Mouse (Mus musculus): ENCODE data around the gene 4930402H24Rik. TPM values are rescaled to one million over a fixed set of nuclear protein-coding genes. Genes with fewer than 3 reads are reported as not detected.

4930402H24Rik gene
- polyA plus RNA-seq, 1 experiment from 2014 or later: 43.1 TPM

- no peak overlapping the region for H3K27ac ChIP-seq
- no peaks in the 10 kb centered on the region for H3K4me1 ChIP-seq
- H3K9ac ChIP-seq: no peak overlapping the region
- no peak overlapping the region for H3K4me3 ChIP-seq
- WGBS: 84% methylated on average over 10 of the region's 10 CpGs
- H3K4me2 ChIP-seq (replicated peaks): no peak overlapping the region
- no peaks in the 10 kb centered on the region for H3K9me3 ChIP-seq
- H3K27me3 ChIP-seq: no peaks in the 10 kb centered on the region
- H3K36me3 ChIP-seq: peaks cover 94% of the 10 kb centered on the region
- ATAC-seq (ENCODE audit: low FRiP score, low read depth): no peak
These were observed 229.0 kb downstream of the 4930402H24Rik start for GRCm38 (mm10) chr2:130677211-130677610.

DNA sequence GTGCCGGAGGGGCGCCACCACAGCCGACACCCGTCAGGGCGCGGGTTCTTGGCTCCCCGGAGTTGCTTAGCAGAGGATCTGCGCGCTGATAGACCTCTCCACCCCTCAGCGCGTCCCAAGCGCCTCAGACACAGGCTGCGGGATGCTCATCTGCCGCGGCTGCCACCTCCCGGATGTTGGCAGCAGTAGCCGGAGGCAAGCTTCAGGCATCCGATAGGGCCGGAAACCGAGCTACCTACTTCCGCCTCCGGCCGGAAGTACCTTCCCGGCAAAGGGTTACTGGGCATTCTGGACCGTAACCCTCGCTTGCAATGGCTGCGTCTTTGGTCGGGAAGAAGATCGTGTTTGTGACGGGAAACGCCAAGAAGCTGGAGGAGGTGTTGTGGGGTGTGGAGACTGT lies 238.6 kb downstream of the 4930402H24Rik start, which contains the start of gene Itpa:
Gene Itpa, plus strand, starts transcription at position 52 of the 400 bp plus-strand sequence.
- H3K4me3 ChIP-seq: peak within 1 kb of the TSS; percentile 73
- peak within 1 kb of the TSS; percentile 80 for H3K27ac ChIP-seq
- H3K9me3 ChIP-seq: no peaks in the 10 kb centered on the region
- H3K4me1 ChIP-seq: peaks cover 30% of the 10 kb centered on the region
- peak within 1 kb of the TSS; percentile 88 for H3K4me2 ChIP-seq (replicated peaks)
- peak within 1 kb of the TSS; percentile 82 for H3K9ac ChIP-seq
- ATAC-seq (ENCODE audit: low FRiP score, low read depth): peak; percentile 55
- WGBS: under 1% methylated on average over 31 of the region's 31 CpGs
- H3K27me3 ChIP-seq: no peaks in the 10 kb centered on the region
- H3K36me3 ChIP-seq: peaks cover 24% of the 10 kb centered on the region

DNA sequence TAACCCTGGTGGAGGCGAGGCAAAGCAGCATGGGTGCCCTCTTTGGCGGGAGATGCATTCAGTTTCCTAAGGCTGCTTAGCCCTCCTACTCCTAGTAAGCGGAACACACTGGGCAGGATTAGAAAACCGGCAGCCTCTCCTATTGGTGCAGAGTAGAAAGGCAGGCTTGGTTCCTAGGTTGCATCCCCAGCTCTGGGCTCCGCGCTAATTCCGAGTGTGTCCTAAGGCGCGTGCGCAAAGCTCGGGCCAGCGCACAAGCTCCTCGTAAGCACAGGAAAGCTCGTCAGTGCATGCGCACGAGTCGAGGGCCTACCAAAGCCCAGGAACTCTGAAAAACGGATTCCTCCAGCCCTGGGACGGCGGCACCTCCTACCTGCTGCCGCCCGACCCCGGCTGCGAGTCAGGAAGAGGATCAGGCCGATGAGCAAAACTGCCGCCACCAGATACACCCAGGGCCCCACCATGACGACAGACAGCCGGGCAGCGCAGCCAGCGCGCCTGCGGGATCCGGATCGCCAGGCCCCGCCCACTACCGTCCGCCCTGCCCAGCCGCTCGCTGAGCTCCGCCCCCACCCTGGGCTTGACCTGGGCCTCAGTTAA lies 242.0 kb downstream of the 4930402H24Rik start, which contains the start of gene Ddrgk1:
Gene Ddrgk1, minus strand, starts transcription at position 558 of the 600 bp plus-strand sequence.
- WGBS: under 1% methylated on average over 40 of the region's 40 CpGs

DNA sequence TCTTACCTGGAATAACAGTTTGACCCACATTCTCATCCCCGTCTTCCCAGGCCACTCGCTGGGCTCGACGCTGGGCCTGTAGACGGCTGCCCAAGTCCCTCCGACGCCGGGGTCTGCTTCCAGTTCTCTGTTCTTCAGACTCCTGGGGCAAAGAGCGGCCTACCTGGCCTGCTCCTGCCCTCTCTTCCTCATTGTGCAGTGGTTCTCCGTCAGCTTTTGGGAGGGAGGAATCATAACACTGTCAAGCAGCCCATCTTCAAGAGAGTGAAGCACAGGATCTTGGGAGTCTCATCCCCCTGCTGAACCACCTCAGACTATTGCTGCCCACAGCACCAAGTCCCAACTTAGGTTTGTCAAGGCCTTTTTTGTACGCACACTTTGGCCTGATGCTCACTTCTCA lies 242.9 kb downstream of the 4930402H24Rik start:
- H3K4me3 ChIP-seq: peak overlapping the region; percentile 50
- ATAC-seq (ENCODE audit: low FRiP score, low read depth): no peak
- no peak overlapping the region for H3K27ac ChIP-seq

More for the DNA sequence above, 242.0 kb downstream of the 4930402H24Rik start, which contains the start of gene Ddrgk1:
- ATAC-seq (ENCODE audit: low FRiP score, low read depth): peak; percentile 97
- H3K9ac ChIP-seq: peak within 1 kb of the TSS; percentile 75
- H3K36me3 ChIP-seq: peaks cover 36% of the 10 kb centered on the region
- peak within 1 kb of the TSS; percentile 77 for H3K4me2 ChIP-seq (replicated peaks)
- peaks cover 27% of the 10 kb centered on the region for H3K4me1 ChIP-seq
- peak within 1 kb of the TSS; percentile 92 for H3K27ac ChIP-seq
- H3K27me3 ChIP-seq: no peaks in the 10 kb centered on the region
- H3K9me3 ChIP-seq: no peaks in the 10 kb centered on the region
- H3K4me3 ChIP-seq: peak within 1 kb of the TSS; percentile 50

DNA sequence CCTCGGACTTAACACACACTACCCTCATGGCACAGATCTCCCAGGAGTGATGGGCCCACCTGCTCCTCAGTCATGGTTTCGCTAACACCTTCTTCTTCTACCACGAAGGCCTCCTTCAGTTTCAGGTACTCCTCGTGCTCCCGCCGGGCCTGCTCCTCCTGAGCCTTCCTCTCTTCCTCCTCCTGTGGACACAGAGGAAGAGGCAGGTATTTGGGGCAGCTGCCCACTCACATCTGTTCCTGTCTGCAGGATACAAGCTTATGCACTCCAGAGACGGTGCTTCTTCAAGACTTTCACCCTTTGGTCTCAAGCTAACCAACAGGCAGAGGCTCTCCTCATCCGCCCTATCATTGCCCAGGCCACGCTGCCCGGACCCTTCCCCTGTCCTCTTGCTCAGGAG lies 247.7 kb downstream of the 4930402H24Rik start:
- Histone ChIP-seq H3K27me3 (no peaks in the 10 kb centered on the region), H3K4me1 (peaks cover 9% of the 10 kb centered on the region), H3K36me3 (peaks cover 93% of the 10 kb centered on the region), H3K4me3 (no peak overlapping the region), H3K27ac (no peak overlapping the region), H3K9me3 (no peaks in the 10 kb centered on the region), H3K9ac (no peak overlapping the region), H3K4me2 (replicated peaks) (no peak overlapping the region)
- 94% methylated on average over 10 of the region's 10 CpGs for WGBS
- no peak for ATAC-seq (ENCODE audit: low FRiP score, low read depth)

More for the DNA sequence above, 242.9 kb downstream of the 4930402H24Rik start:
- H3K4me2 ChIP-seq (replicated peaks): peak overlapping the region; percentile 77
- peaks cover 21% of the 10 kb centered on the region for H3K4me1 ChIP-seq
- no peaks in the 10 kb centered on the region for H3K9me3 ChIP-seq
- peaks cover 45% of the 10 kb centered on the region for H3K36me3 ChIP-seq
- peak overlapping the region; percentile 75 for H3K9ac ChIP-seq
- WGBS: 95% methylated on average over 11 of the region's 11 CpGs
- H3K27me3 ChIP-seq: no peaks in the 10 kb centered on the region

GRCm38 (mm10) chr2:130657541-130657940 lies 248.7 kb downstream of the 4930402H24Rik start:
- no peaks in the 10 kb centered on the region for H3K27me3 ChIP-seq
- no peak for ATAC-seq (ENCODE audit: low FRiP score, low read depth)
- WGBS: 88% methylated on average over 6 of the region's 6 CpGs
- H3K4me1 ChIP-seq: no peaks in the 10 kb centered on the region; the same call in 1 of the 2 replicates
- no peak overlapping the region for H3K27ac ChIP-seq
- H3K9ac ChIP-seq: no peak overlapping the region
- H3K36me3 ChIP-seq: peaks cover 98% of the 10 kb centered on the region
- no peak overlapping the region for H3K4me2 ChIP-seq (replicated peaks)
- no peak overlapping the region for H3K4me3 ChIP-seq
- no peaks in the 10 kb centered on the region for H3K9me3 ChIP-seq

- no peak overlapping the region for H3K27ac ChIP-seq
- WGBS: 93% methylated on average over 9 of the region's 9 CpGs
- H3K27me3 ChIP-seq: no peaks in the 10 kb centered on the region
- no peak overlapping the region for H3K4me3 ChIP-seq
- H3K9ac ChIP-seq: no peak overlapping the region
- H3K4me1 ChIP-seq: no peaks in the 10 kb centered on the region
- ATAC-seq (ENCODE audit: low FRiP score, low read depth): no peak
- H3K4me2 ChIP-seq (replicated peaks): no peak overlapping the region
- peaks cover 93% of the 10 kb centered on the region for H3K36me3 ChIP-seq
- no peaks in the 10 kb centered on the region for H3K9me3 ChIP-seq
These were observed 249.7 kb downstream of the 4930402H24Rik start for GRCm38 (mm10) chr2:130656536-130656935.

Other genes with a start within 250 kb of the 4930402H24Rik start
- 58.5 and 64.3 TPM in 2 replicates for gene Ddrgk1, start 241.7 kb downstream of the 4930402H24Rik start, polyA plus RNA-seq (2015; fragmentation: Nextera tagmentation; extraction: Ambion mirVana)
- gene Itpa, start 238.8 kb downstream of the 4930402H24Rik start, polyA plus RNA-seq (2015; fragmentation: Nextera tagmentation; extraction: Ambion mirVana): 126 and 131 TPM in 2 replicates
- gene Slc4a11, start 208.9 kb downstream of the 4930402H24Rik start, polyA plus RNA-seq (2015; fragmentation: Nextera tagmentation; extraction: Ambion mirVana): 1.4 and 1.7 TPM in 2 replicates
- 8.5 and 9.1 TPM in 2 replicates for gene Atrn, start 89 bp upstream of the 4930402H24Rik start, polyA plus RNA-seq (2015; fragmentation: Nextera tagmentation; extraction: Ambion mirVana)
- gene Gfra4, start 136.7 kb upstream of the 4930402H24Rik start, polyA plus RNA-seq (2015; fragmentation: Nextera tagmentation; extraction: Ambion mirVana): 27.4 and 29.2 TPM in 2 replicates
- gene Adam33, start 157.4 kb upstream of the 4930402H24Rik start, polyA plus RNA-seq (2015; fragmentation: Nextera tagmentation; extraction: Ambion mirVana): 26.5 and 28.5 TPM in 2 replicates
- 0.17 and 0.19 TPM in 2 replicates for gene Siglec1, start 180.4 kb upstream of the 4930402H24Rik start, polyA plus RNA-seq (2015; fragmentation: Nextera tagmentation; extraction: Ambion mirVana)
- 22.0 and 22.9 TPM in 2 replicates for gene Hspa12b, start 220.9 kb upstream of the 4930402H24Rik start, polyA plus RNA-seq (2015; fragmentation: Nextera tagmentation; extraction: Ambion mirVana)
- gene Gm11037, start 227.1 kb upstream of the 4930402H24Rik start, polyA plus RNA-seq (2015; fragmentation: Nextera tagmentation; extraction: Ambion mirVana): not detected in 2 replicates